Mouse (Mus musculus) liver, embryonic 11.5 days (tissue): ENCODE measurements around the gene Acadl. TPM values are rescaled to one million over a fixed set of nuclear protein-coding genes. Genes with fewer than 3 reads are reported as not detected.

Experiments
- ATAC-seq: fragments of 200-750 bp; cut with Nextera tagmentation; replicated peaks from 2 replicates; pipeline ENCODE4 v1.8.0; 2017; ENCODE audit warnings: moderate number of reproducible peaks, mild to moderate bottlenecking, moderate TSS enrichment, moderate library complexity; ENCODE audit not compliant: low FRiP score
- DNase-seq: peaks from one replicate; pipeline ENCODE4 v3.0.0-alpha.2; 2017; ENCODE audit warnings: low spot score
- H3K27ac ChIP-seq: fragments of 300-500 bp; sonication (generic); 2 replicates; pipeline ENCODE4 v1.5.1; 2014; ENCODE audit warnings: mild to moderate bottlenecking, low read depth, low read length, control low read depth
- H3K27me3 ChIP-seq: fragments of 300-500 bp; sonication (generic); replicated peaks from 2 replicates; pipeline ENCODE4 v1.6.1; 2014; ENCODE audit warnings: low read length, mixed read lengths; ENCODE audit not compliant: control insufficient read depth, insufficient read depth
- H3K36me3 ChIP-seq: fragments of 300-500 bp; sonication (generic); 2 replicates; pipeline ENCODE4 v1.6.1; 2014; ENCODE audit warnings: mild to moderate bottlenecking, low read length, moderate library complexity, mixed read lengths; ENCODE audit not compliant: control insufficient read depth, insufficient read depth
- H3K4me1 ChIP-seq: fragments of 300-500 bp; sonication (generic); replicated peaks from 2 replicates; pipeline ENCODE4 v1.6.1; 2014; ENCODE audit warnings: low read length, mixed read lengths; ENCODE audit not compliant: control insufficient read depth, insufficient read depth
- H3K4me2 ChIP-seq: fragments of 300-500 bp; sonication (generic); 2 replicates; pipeline ENCODE4 v1.6.1; 2014; ENCODE audit warnings: mild to moderate bottlenecking, control low read depth, moderate library complexity
- H3K4me3 ChIP-seq: fragments of 300-500 bp; sonication (generic); 2 replicates; pipeline ENCODE4 v1.5.1; 2014; ENCODE audit warnings: low read depth, low read length, control low read depth
- H3K9ac ChIP-seq: fragments of 300-500 bp; sonication (generic); 2 replicates; pipeline ENCODE4 v1.6.1; 2014; ENCODE audit warnings: low read depth, low read length, control low read depth
- H3K9me3 ChIP-seq: fragments of 300-500 bp; sonication (generic); 2 replicates; pipeline ENCODE4 v1.6.1; 2016; ENCODE audit warnings: low read length, inconsistent platforms, mixed read lengths; ENCODE audit not compliant: control insufficient read depth
- WGBS: fragments of 180-500 bp; shearing (Covaris S2); extraction: QIAGEN DNeasy Blood & Tissue Kit; methylation state at CpG from one replicate; pipeline ENCODE4 v1.1.7; 2014; 5-methylcytosine and 5-hydroxymethylcytosine counted together
- polyA plus RNA-seq: library from polyadenylated mRNA; unstranded; fragments of >200 nt; fragmentation: Nextera tagmentation; extraction: Ambion mirVana; gene quantifications from 2 replicates; pipeline ENCODE4 v1.2.1, GENCODE M21; 2014

Gene Acadl
- polyA plus RNA-seq, 1 experiment from 2014 or later: 107 TPM

- DNase-seq (no peak), ATAC-seq (no peak)
- Histone ChIP-seq H3K36me3 (no peaks in the 10 kb centered on the region), H3K27ac (no peak overlapping the region), H3K9ac (no peak overlapping the region), H3K9me3 (no peaks in the 10 kb centered on the region), H3K4me3 (no peak overlapping the region), H3K4me1 (no peaks in the 10 kb centered on the region), H3K4me2 (no peak overlapping the region), H3K27me3 (no peaks in the 10 kb centered on the region)
- WGBS: 71% methylated on average over 4 of the region's 4 CpGs
These were observed 82.0 kb downstream of the Acadl start for GRCm38 (mm10) chr1:66781027-66781426.

Other genes starting within 250 kb of the Acadl start
- gene Rpe, start 162.4 kb downstream of the Acadl start, polyA plus RNA-seq: 47.6 and 53.8 TPM in 2 replicates
- gene Kansl1l, start 45.7 kb downstream of the Acadl start, polyA plus RNA-seq: 4.7 and 5.4 TPM in 2 replicates
- 5.9 and 12.3 TPM in 2 replicates for gene Myl1, start 82.1 kb upstream of the Acadl start, polyA plus RNA-seq
- 48.8 and 49.0 TPM in 2 replicates for gene Lancl1, start 175.6 kb upstream of the Acadl start, polyA plus RNA-seq